Mouse (Mus musculus) midbrain, embryonic 12.5 days (tissue): Measurements from ENCODE around the gene Bcas1. TPM values are rescaled to one million over a fixed set of nuclear protein-coding genes. Genes with fewer than 3 reads are reported as not detected.
A peak's percentile ranks its signal among the peaks of the same experiment; 100 is the strongest.

Experiments used
- ATAC-seq: fragments of 200-750 bp; cut with Nextera tagmentation; 2 replicates; pipeline ENCODE4 v1.8.0; 2017; ENCODE audit warnings: low read depth, moderate TSS enrichment, moderate library complexity; ENCODE audit not compliant: low FRiP score
- H3K27ac ChIP-seq: fragments of 300-500 bp; sonication (generic); replicated peaks from 2 replicates; pipeline ENCODE4 v1.5.1; 2016; ENCODE audit warnings: mild to moderate bottlenecking
- H3K27me3 ChIP-seq: fragments of 300-500 bp; sonication (generic); 2 replicates; pipeline ENCODE4 v1.6.1; 2016; ENCODE audit warnings: mild to moderate bottlenecking
- H3K36me3 ChIP-seq: fragments of 300-500 bp; sonication (generic); 2 replicates; pipeline ENCODE4 v1.6.1; 2016
- H3K4me1 ChIP-seq: fragments of 300-500 bp; sonication (generic); 2 replicates; pipeline ENCODE4 v1.6.1; 2016
- H3K4me2 ChIP-seq: fragments of 300-500 bp; sonication (generic); replicated peaks from 2 replicates; pipeline ENCODE4 v1.6.1; 2016; ENCODE audit warnings: mild to moderate bottlenecking, moderate library complexity
- H3K4me3 ChIP-seq: fragments of 300-500 bp; sonication (generic); 2 replicates; pipeline ENCODE4 v1.5.1; 2016; ENCODE audit warnings: mild to moderate bottlenecking
- H3K9ac ChIP-seq: fragments of 300-500 bp; sonication (generic); replicated peaks from 2 replicates; pipeline ENCODE4 v1.6.1; 2016; ENCODE audit warnings: mild to moderate bottlenecking, moderate library complexity
- H3K9me3 ChIP-seq: fragments of 300-500 bp; sonication (generic); 2 replicates; pipeline ENCODE4 v1.6.1; 2016; ENCODE audit warnings: mild to moderate bottlenecking
- WGBS: fragments of 180-500 bp; shearing (Covaris S2); methylation state at CpG from one replicate; pipeline ENCODE4 v1.1.7; 2016; 5-methylcytosine and 5-hydroxymethylcytosine counted together
- polyA plus RNA-seq: library from polyadenylated mRNA; unstranded; fragments of >200 nt; fragmentation: Nextera tagmentation; extraction: Ambion mirVana; gene quantifications from 2 replicates; pipeline ENCODE4 v1.2.1, GENCODE M21; 2016

The Bcas1 gene
- polyA plus RNA-seq, 1 experiment from 2014 or later, result 5.1 TPM

DNA sequence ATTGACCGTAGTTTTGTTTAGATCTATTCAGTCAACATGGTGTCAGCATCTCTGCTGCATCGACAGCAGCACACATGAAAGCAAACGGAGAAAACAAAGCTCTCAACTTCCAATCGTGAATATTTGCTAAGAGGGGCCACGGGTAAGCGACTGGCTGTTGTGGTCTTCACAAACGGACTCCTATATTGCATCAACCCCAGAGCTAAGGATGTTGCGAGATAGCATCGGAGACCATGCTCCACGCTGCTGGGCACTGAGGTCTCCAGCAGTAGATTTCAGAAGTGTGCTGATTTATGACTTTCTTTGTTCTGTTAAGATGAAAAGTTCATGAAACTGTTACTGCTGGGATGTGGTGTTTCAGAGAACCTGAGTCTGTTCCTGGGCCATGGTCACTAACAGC, 54.3 kb downstream of the Bcas1 start:
- no peak for ATAC-seq
- 91% methylated on average over 10 of the region's 10 CpGs for WGBS
- no peaks in the 10 kb centered on the region for H3K36me3 ChIP-seq
- H3K9ac ChIP-seq, result no peak overlapping the region
- H3K4me1 ChIP-seq, result no peaks in the 10 kb centered on the region
- no peaks in the 10 kb centered on the region for H3K27me3 ChIP-seq
- H3K27ac ChIP-seq, result no peak overlapping the region
- no peaks in the 10 kb centered on the region for H3K9me3 ChIP-seq
- H3K4me3 ChIP-seq, result no peak overlapping the region
- H3K4me2 ChIP-seq, result no peak overlapping the region

DNA sequence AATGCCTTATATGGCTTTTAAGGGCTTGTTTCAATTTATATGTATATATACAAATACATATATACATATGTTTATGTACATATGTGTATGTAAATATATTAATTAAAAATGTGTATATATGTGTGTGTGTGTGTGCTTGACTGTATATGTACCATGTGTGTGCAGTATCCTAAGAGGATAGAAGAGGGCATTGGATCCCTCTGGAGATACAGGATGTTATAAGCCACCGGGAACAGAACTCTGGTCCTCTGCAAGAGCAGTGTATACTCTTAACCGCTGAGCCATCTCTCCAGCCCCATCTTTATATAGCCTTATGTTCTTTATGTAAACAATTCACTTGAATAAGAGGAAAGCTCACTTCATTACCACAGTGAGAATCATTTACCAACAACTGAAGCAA, 62.0 kb downstream of the Bcas1 start:
- H3K9me3 ChIP-seq, result no peaks in the 10 kb centered on the region
- no peak overlapping the region for H3K9ac ChIP-seq
- no peak overlapping the region for H3K27ac ChIP-seq
- H3K36me3 ChIP-seq, result no peaks in the 10 kb centered on the region
- 93% methylated on average over 2 of the region's 2 CpGs for WGBS
- ATAC-seq, result no peak
- no peaks in the 10 kb centered on the region for H3K27me3 ChIP-seq
- no peak overlapping the region for H3K4me2 ChIP-seq
- no peaks in the 10 kb centered on the region for H3K4me1 ChIP-seq
- no peak overlapping the region for H3K4me3 ChIP-seq

DNA sequence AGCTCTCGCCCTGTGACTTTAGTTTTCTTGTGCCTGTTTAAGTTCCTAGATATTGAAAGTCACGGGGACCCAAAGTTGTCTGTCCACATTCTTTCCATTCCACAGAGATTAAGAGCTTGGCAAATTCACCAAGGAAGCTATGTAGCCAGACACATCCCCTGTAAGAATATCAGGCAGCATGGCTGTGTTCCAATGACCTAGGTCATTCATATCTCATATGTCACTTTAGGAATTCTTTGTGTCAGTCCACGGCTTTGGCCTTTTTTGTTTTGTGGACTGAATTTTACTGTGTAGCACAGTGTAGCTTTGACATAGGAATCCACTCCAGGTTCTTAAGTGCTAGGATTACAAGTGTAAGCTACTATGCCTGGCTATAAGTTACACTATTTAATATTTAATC, 62.4 kb downstream of the Bcas1 start:
- Histone ChIP-seq H3K27ac (no peak overlapping the region), H3K9ac (no peak overlapping the region), H3K36me3 (no peaks in the 10 kb centered on the region), H3K4me1 (no peaks in the 10 kb centered on the region), H3K27me3 (no peaks in the 10 kb centered on the region), H3K4me2 (no peak overlapping the region), H3K9me3 (no peaks in the 10 kb centered on the region), H3K4me3 (no peak overlapping the region)
- WGBS, result 75% methylated on average over 3 of the region's 3 CpGs
- no peak for ATAC-seq

DNA sequence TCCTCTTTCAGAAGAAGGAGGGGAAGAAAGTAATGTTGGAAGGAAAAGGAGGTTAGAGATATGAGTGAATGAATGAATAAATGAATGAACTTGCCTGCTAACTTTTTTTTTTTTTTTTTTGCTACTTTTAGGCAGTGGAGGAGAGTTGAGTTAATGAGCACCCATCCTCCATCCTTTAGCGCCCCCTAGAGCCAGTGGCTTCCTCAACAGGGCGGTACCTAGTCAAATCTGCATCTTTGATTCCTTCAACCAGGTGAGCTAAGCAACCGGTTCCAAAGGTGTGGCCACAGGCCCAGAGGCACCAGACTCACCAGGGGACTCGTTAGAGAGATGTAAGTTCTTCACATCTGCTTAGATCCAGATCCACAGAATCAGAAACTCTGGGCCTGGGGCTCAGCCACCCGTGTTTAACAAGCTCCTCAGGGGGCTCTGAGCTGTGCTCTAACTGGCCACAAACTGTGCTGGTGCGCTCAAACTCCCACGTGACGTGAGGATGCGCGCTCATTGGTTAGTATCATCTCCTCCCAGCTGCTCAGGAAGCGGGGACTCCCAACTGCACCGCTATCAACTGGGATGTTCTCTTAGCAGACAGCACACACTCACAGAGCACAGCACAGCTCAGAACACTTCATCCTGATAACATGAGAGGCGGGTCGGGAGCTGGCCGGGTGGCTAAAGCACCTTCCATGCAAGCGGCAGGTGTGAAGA, 70.8 kb downstream of the Bcas1 start:
- Histone ChIP-seq H3K9ac (no peak overlapping the region), H3K36me3 (no peaks in the 10 kb centered on the region), H3K9me3 (no peaks in the 10 kb centered on the region), H3K27me3 (peaks cover 4% of the 10 kb centered on the region; the same call in 1 of the 2 replicates), H3K4me2 (0 out of 2 replicates have a peak overlapping the region, but pooled peaks have one; percentile 5), H3K4me3 (no peak overlapping the region), H3K27ac (no peak overlapping the region), H3K4me1 (no peaks in the 10 kb centered on the region)
- ATAC-seq, result no peak
- 62% methylated on average over 16 of the region's 16 CpGs for WGBS

DNA sequence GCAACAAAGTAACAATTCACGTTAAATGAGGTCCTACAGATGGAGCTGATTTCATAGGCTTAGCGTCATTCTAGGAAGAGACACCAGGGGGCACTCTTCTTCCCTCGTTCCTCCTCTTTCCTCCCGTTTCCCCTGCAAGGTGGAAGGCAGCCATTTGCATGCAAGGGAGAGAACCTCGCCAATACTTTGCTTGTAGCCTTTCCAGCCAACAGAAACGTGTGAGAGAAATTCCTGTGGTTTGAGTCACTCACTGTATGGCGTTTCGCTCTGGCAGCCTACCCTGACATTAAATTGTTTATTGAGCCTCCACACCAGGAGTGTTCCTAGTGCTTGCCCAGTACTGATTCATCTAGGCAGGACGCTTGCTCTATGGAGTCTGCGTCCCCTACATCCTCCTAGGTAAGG, 72.7 kb downstream of the Bcas1 start:
- Histone ChIP-seq H3K27me3 (peaks cover 4% of the 10 kb centered on the region; the same call in 1 of the 2 replicates), H3K4me3 (no peak overlapping the region), H3K4me1 (no peaks in the 10 kb centered on the region), H3K4me2 (peak overlapping the region; percentile 41), H3K9me3 (no peaks in the 10 kb centered on the region), H3K36me3 (no peaks in the 10 kb centered on the region), H3K9ac (no peak overlapping the region), H3K27ac (no peak overlapping the region)
- no peak for ATAC-seq
- WGBS, result 15% methylated on average over 10 of the region's 10 CpGs

DNA sequence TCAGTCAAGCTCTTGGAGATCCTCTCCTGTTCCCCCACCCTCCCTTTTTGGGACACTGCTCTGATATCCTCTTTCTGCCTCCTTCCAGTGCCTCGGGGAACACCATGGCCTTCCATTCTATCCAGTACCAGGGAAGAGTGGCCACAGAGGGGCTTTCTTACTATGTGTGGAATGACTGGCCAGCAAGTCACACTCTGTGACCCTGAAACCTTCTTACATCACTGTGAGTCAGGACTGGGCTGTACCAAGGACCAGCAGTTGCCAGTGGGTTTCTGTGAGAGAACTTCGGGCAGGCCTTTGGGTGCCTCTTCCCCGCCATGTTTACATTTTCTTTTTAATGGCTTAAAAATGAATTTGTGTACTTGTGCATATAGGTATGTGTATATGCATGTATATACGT, 75.4 kb downstream of the Bcas1 start:
- Histone ChIP-seq H3K4me3 (no peak overlapping the region), H3K4me2 (no peak overlapping the region), H3K27ac (no peak overlapping the region), H3K36me3 (no peaks in the 10 kb centered on the region), H3K4me1 (0 out of 2 replicates have a peak, but pooled peaks cover 2% of the 10 kb centered on the region), H3K9ac (no peak overlapping the region), H3K9me3 (no peaks in the 10 kb centered on the region), H3K27me3 (peaks cover 4% of the 10 kb centered on the region; the same call in 1 of the 2 replicates)
- no peak for ATAC-seq
- 88% methylated on average over 4 of the region's 4 CpGs for WGBS

DNA sequence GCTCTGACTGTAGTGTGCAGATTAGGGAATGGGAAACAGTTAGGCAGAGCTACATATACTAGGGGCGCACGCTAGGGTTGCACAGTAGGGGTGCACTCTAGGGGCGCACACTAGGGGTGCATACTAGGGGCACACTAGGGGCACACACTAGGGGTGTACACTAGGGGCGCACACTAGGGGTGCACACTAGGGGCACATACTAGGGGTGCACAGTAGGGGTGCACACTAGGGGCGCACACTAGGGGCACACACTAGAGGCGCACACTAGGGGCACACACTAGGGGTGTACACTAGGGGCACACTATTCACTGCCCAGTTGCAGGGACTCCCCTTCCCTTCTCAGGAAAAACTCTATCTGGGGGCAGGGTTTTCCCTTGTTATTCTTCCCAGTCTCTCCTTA, 75.8 kb downstream of the Bcas1 start:
- H3K4me2 ChIP-seq, result no peak overlapping the region
- H3K27me3 ChIP-seq, result 0 out of 2 replicates have a peak, but pooled peaks cover 4% of the 10 kb centered on the region
- WGBS, result 90% methylated on average over 6 of the region's 6 CpGs
- H3K9me3 ChIP-seq, result no peaks in the 10 kb centered on the region
- 0 out of 2 replicates have a peak, but pooled peaks cover 4% of the 10 kb centered on the region for H3K4me1 ChIP-seq
- H3K9ac ChIP-seq, result no peak overlapping the region
- ATAC-seq, result 0 out of 2 replicates have a peak, but pooled peaks have one; percentile 32
- H3K4me3 ChIP-seq, result no peak overlapping the region
- H3K36me3 ChIP-seq, result no peaks in the 10 kb centered on the region
- no peak overlapping the region for H3K27ac ChIP-seq

DNA sequence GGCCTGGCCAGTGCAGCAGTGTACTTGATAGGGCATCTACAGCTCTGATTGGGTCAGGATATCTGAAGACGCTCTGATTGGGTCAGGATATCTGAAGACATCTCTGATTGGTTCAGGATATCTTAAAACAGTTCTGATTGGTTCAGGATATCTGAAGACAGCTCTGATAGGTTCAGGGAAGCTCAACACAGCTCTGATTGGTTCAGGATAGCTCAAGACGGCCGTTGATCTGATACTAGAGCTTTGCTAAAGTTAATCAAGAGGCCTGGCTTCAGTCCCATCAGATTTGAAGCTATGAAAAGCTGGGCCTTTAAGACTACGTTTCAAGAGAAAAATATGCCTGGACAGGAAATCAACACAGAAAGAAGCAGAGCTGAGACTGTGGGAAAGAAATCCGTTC, 77.9 kb downstream of the Bcas1 start:
- no peaks in the 10 kb centered on the region for H3K36me3 ChIP-seq
- no peak for ATAC-seq
- no peak overlapping the region for H3K4me3 ChIP-seq
- H3K27ac ChIP-seq, result no peak overlapping the region
- H3K9me3 ChIP-seq, result no peaks in the 10 kb centered on the region
- H3K9ac ChIP-seq, result no peak overlapping the region
- H3K27me3 ChIP-seq, result no peaks in the 10 kb centered on the region; the same call in 1 of the 2 replicates
- H3K4me2 ChIP-seq, result no peak overlapping the region
- peaks cover 21% of the 10 kb centered on the region for H3K4me1 ChIP-seq
- WGBS, result 90% methylated on average over 5 of the region's 5 CpGs

DNA sequence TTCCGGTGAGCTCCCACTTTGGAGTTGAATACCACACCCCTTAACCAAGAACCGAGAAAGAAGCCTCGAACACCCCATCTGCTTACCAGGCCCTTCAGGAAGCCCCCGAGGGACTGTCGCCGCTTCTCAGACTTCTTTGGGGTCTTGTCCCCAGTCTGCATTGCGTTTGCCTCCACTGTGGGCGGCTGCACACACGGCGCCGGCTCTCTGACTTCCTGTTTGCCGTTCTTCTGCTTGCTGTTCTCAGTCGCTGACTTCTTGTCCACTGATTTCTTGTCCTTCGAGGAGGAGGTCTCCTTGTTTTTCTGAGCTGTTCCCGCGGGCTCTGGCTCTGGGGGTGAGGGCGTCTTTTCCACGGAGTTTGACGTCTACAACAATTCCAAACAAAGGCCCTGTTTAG, 78.5 kb downstream of the Bcas1 start:
- H3K27me3 ChIP-seq, result no peaks in the 10 kb centered on the region; the same call in 1 of the 2 replicates
- no peaks in the 10 kb centered on the region for H3K9me3 ChIP-seq
- no peak overlapping the region for H3K27ac ChIP-seq
- ATAC-seq, result no peak
- 89% methylated on average over 19 of the region's 19 CpGs for WGBS
- H3K4me1 ChIP-seq, result peaks cover 28% of the 10 kb centered on the region
- H3K36me3 ChIP-seq, result no peaks in the 10 kb centered on the region
- H3K4me3 ChIP-seq, result no peak overlapping the region
- H3K4me2 ChIP-seq, result no peak overlapping the region
- no peak overlapping the region for H3K9ac ChIP-seq

DNA sequence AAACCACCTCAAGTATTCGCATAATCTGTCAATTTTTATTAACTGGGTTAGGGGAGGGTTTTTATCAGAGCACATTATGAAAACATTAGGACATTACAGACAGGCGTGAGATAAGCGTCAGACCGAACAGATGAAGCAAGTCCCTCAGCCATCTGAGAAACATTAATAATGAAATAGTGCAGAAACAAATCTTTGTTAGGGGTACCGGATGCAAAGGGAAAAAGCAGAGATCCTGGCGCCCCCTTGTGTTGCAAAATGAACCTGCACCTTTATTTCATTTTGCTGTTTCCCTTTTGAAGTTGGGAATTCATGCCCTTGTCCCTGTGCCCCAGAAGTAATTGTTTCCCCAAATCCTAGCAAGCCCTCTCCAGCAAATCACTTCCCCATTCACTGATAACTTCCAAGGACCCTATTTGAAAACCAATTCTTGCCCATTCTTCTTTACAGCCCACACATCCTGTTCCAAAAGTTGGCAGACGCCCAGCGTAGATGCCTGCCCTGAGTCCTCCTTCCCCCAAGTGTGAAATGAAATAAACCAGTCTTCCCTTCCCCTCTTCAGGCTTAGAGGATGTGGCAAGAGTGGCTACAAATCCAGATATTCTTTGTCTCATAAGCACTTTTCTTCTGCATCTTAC, 80.4 kb downstream of the Bcas1 start:
- Histone ChIP-seq H3K36me3 (no peaks in the 10 kb centered on the region), H3K4me3 (no peak overlapping the region), H3K27ac (no peak overlapping the region), H3K4me1 (peaks cover 32% of the 10 kb centered on the region), H3K27me3 (no peaks in the 10 kb centered on the region; the same call in 1 of the 2 replicates), H3K9me3 (no peaks in the 10 kb centered on the region), H3K4me2 (no peak overlapping the region), H3K9ac (no peak overlapping the region)
- ATAC-seq, result no peak
- WGBS, result 52% methylated on average over 8 of the region's 8 CpGs

DNA sequence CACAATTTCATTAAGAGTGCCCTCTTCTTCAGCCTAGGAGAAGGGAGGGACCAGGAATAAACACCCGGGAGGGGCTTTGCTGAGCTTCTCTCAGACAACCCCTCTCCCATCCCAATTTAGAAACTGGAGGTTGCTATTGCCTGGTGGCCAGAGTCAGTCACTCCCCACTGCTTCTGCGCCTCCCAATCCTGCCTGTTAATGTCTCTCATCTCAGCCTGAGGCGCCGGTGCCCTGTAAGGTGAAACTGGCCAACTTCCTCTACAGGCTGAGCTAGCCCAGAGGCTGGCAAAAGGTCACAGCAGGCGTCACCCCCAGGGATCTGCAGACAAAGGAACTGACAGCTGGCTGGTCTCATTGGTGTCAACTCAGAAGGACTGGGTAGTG, 82.2 kb downstream of the Bcas1 start:
- WGBS, result 11% methylated on average over 5 of the region's 5 CpGs
- Histone ChIP-seq H3K9ac (no peak overlapping the region; the same call in 1 of the 2 replicates), H3K27ac (peak overlapping the region; percentile 52; the same call in 1 of the 2 replicates), H3K4me2 (0 out of 2 replicates have a peak overlapping the region, but pooled peaks have one; percentile 19), H3K4me1 (peaks cover 32% of the 10 kb centered on the region), H3K9me3 (no peaks in the 10 kb centered on the region), H3K27me3 (no peaks in the 10 kb centered on the region; the same call in 1 of the 2 replicates), H3K36me3 (no peaks in the 10 kb centered on the region), H3K4me3 (no peak overlapping the region)
- no peak for ATAC-seq
